Mouse (Mus musculus): Measurements from ENCODE around the gene Itgb1bp2.
A peak's percentile ranks its signal among the peaks of the same experiment; 100 is the strongest.

Gene Itgb1bp2

GRCm38 (mm10) chrX:101448886-101449475 lies at the start of gene Itgb1bp2:
Gene Itgb1bp2 (plus strand): TSS chrX:101449088.
- no peak for DNase-seq (ENCODE audit: low spot score in 2 of 2)

- peak; percentile 3 to 25 for DNase-seq (ENCODE audit: low spot score in 2 of 2)
Observed at GRCm38 (mm10) chrX:101418946-101419724, 29.8 kb upstream of the Itgb1bp2 start.

GRCm38 (mm10) chrX:101419725-101420699 lies 28.9 kb upstream of the Itgb1bp2 start:
- peak; percentile 83 to 86 for DNase-seq (ENCODE audit: low spot score in 2 of 2)

GRCm38 (mm10) chrX:101420700-101421095 lies 28.2 kb upstream of the Itgb1bp2 start, which contains the start of gene Zmym3:
Gene Zmym3 (minus strand): TSS chrX:101420849.
- no peak for DNase-seq (ENCODE audit: low spot score in 2 of 2)

GRCm38 (mm10) chrX:101423462-101423861 lies 25.4 kb upstream of the Itgb1bp2 start:
- DNase-seq (ENCODE audit: low spot score in 2 of 2), result no peak

- DNase-seq (ENCODE audit: low spot score in 2 of 2), result peak in 1 of 2 experiments; percentile 18
Observed at GRCm38 (mm10) chrX:101427774-101428173, 21.1 kb upstream of the Itgb1bp2 start.

- DNase-seq (ENCODE audit: low spot score in 2 of 2), result no peak
Observed at GRCm38 (mm10) chrX:101428785-101429141, 20.1 kb upstream of the Itgb1bp2 start.

GRCm38 (mm10) chrX:101429142-101429949 lies 19.5 kb upstream of the Itgb1bp2 start, which contains the start of gene Nono:
Gene Nono (plus strand): TSS chrX:101429318.
- DNase-seq (ENCODE audit: low spot score in 2 of 2), result peak; percentile 88 to 90

GRCm38 (mm10) chrX:101429976-101430375 lies 18.9 kb upstream of the Itgb1bp2 start:
- DNase-seq (ENCODE audit: low spot score in 2 of 2), result peak in 1 of 2 experiments; percentile 4

GRCm38 (mm10) chrX:101451147-101451546 lies 2.3 kb downstream of the Itgb1bp2 start:
- no peak for DNase-seq (ENCODE audit: low spot score in 2 of 2)

- DNase-seq (ENCODE audit: low spot score in 2 of 2), result no peak
Observed at GRCm38 (mm10) chrX:101451591-101451990, 2.7 kb downstream of the Itgb1bp2 start.

- no peak for DNase-seq (ENCODE audit: low spot score in 2 of 2)
Observed at GRCm38 (mm10) chrX:101472202-101472601, 23.3 kb downstream of the Itgb1bp2 start.

GRCm38 (mm10) chrX:101481604-101482350 lies 32.9 kb downstream of the Itgb1bp2 start:
- DNase-seq (ENCODE audit: low spot score in 2 of 2), result no peak

GRCm38 (mm10) chrX:101486487-101487152 lies 37.7 kb downstream of the Itgb1bp2 start:
- peak; percentile 4 to 24 for DNase-seq (ENCODE audit: low spot score in 2 of 2)

Measured in spleen, postnatal 36 days (tissue).